Mouse (Mus musculus): Measurements from ENCODE around the gene Ndufb7. TPM values are rescaled to one million over a fixed set of nuclear protein-coding genes. Genes with fewer than 3 reads are reported as not detected.
A peak's percentile ranks its signal among the peaks of the same experiment; 100 is the strongest.

Ndufb7 gene
- polyA plus RNA-seq, 1 experiment from 2014 or later = 302 TPM

DNA sequence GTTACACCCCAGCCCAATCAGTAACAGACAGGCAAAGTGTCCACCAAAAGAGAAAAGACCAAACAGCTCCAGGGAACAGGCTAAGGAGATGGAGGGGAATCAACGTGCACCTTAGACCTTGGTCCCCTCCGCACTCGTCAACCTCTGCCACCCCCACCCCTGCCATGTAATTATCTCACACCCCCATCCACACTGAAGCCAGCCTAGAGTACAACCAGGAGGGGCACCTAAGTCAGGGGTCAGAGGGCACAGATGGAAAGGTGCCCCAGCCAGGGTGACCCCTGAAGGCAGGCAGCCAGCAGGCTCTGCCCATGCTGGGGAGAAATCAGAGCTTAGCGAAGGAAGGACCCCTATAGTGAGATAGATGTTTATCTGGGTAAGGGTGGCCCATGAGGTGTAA is 10.4 kb downstream of the Ndufb7 start:
- 48% methylated on average over 4 of the region's 4 CpGs for WGBS

DNA sequence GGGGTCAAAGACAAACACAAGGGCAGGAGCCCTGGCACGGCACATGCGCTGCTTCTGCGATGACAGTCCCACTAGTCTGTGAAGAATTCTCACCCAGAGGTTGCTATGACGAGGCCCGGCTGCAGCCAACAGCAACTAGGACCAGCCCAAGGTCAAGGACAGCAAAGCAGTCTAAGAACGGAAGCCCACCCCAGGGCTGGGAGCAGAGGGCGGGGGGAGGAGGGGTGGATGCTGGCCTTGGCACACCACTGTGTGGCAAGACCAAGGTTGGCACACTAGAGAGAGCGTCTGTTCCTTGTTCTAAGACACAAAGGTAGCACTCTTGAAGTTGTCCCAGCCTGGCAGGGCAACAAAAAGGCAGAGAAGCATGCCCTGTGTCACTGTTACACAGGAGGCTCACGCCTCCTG is 10.9 kb downstream of the Ndufb7 start:
- no peaks in the 10 kb centered on the region for H3K9me3 ChIP-seq
- H3K4me3 ChIP-seq (replicated peaks) = no peak overlapping the region
- H3K9ac ChIP-seq (replicated peaks) = no peak overlapping the region
- H3K4me1 ChIP-seq (replicated peaks) = peaks cover 46% of the 10 kb centered on the region
- 65% methylated on average over 9 of the region's 9 CpGs for WGBS
- H3K4me2 ChIP-seq = 0 out of 2 replicates have a peak overlapping the region, but pooled peaks have one; percentile 5
- peaks cover 50% of the 10 kb centered on the region for H3K36me3 ChIP-seq
- peak overlapping the region; percentile 82 for H3K27ac ChIP-seq
- no peak for ATAC-seq (ENCODE audit: insufficient number of reproducible peaks, insufficient read depth, low FRiP score, low TSS enrichment, low read depth)
- no peaks in the 10 kb centered on the region for H3K27me3 ChIP-seq

More for the DNA sequence above, 10.4 kb downstream of the Ndufb7 start:
- no peak for ATAC-seq (ENCODE audit: insufficient number of reproducible peaks, insufficient read depth, low FRiP score, low TSS enrichment, low read depth)
- Histone ChIP-seq H3K27me3 (no peaks in the 10 kb centered on the region), H3K9me3 (no peaks in the 10 kb centered on the region), H3K36me3 (peaks cover 52% of the 10 kb centered on the region), H3K27ac (peak overlapping the region; percentile 82), H3K9ac (replicated peaks) (0 out of 2 replicates have a peak overlapping the region, but pooled peaks have one; percentile 31), H3K4me2 (0 out of 2 replicates have a peak overlapping the region, but pooled peaks have one; percentile 5), H3K4me3 (replicated peaks) (no peak overlapping the region), H3K4me1 (replicated peaks) (peaks cover 42% of the 10 kb centered on the region)

DNA sequence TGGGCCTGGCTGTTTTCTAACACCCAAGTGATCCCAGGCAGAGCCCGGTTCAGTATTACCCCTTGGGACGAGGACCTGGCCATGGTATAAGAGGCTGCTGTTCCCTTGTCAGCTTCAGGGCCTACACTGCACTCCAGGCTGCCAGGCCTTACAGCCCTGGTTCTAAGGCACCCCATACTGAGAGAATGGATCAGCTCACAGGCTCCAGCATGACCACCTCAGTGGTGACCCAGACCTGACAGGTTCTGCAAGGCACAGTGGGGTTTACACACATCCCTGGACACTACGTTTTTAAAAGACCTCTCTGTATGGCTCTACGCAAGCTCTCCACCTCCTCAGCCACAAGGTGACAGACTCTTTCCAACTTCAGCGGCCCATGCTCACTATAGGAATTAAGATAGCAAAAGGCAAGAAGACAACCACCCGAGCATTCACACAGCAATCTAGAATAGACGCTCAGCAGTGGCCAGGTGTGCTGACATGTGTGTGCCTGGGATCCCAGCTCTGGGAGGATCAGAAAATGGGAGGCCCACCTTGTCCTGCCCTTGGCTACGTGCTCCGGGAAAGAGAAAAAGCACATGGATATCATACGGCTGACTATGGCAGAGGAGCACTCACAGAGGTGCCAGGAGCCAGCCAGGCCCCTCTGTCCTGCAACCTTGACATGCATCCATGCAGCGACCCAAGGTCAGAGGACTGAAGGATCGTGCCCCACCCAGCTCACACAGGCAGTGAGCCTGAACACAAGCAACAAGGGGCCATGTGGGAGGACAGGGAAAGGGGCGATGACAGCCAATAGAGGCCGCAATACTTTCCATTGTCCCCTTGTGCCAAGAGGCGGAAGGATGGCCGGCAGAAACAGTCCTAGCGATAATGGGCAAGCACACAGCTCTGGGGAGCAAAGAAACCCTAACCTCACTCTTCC is 11.9 kb downstream of the Ndufb7 start:
- ATAC-seq (ENCODE audit: insufficient number of reproducible peaks, insufficient read depth, low FRiP score, low TSS enrichment, low read depth) = no peak

DNA sequence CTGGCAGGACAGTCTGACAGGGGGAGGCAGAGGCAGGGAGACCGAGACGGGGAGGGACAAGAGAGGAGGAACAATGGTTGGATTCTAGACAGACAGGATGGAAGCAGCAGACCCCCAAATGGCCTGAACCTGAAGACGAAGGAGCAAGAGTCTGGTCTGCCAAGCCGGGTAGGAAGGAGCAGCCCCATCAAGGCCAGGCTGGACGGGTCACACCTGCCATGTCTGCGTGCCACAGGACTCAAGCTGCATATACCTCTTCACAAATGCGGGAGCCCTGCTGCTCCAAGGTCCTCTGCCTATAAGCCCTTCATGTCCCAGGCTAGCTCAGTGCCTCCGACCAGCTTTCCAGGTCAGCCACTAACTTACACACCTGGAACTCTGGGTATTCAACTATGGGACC is 13.2 kb downstream of the Ndufb7 start:
- 81% methylated on average over 8 of the region's 8 CpGs for WGBS
- H3K27ac ChIP-seq = no peak overlapping the region
- no peak overlapping the region for H3K4me2 ChIP-seq
- no peak overlapping the region for H3K9ac ChIP-seq (replicated peaks)
- peaks cover 45% of the 10 kb centered on the region for H3K4me1 ChIP-seq (replicated peaks)
- no peak for ATAC-seq (ENCODE audit: insufficient number of reproducible peaks, insufficient read depth, low FRiP score, low TSS enrichment, low read depth)
- H3K4me3 ChIP-seq (replicated peaks) = no peak overlapping the region
- peaks cover 51% of the 10 kb centered on the region for H3K36me3 ChIP-seq
- H3K9me3 ChIP-seq = no peaks in the 10 kb centered on the region
- no peaks in the 10 kb centered on the region for H3K27me3 ChIP-seq

More for the DNA sequence above, 11.9 kb downstream of the Ndufb7 start:
- Histone ChIP-seq H3K27me3 (no peaks in the 10 kb centered on the region), H3K9me3 (no peaks in the 10 kb centered on the region), H3K4me3 (replicated peaks) (no peak overlapping the region), H3K27ac (peak overlapping the region; percentile 41; the same call in 1 of the 2 replicates), H3K4me1 (replicated peaks) (peaks cover 47% of the 10 kb centered on the region), H3K9ac (replicated peaks) (no peak overlapping the region; the same call in 1 of the 2 replicates), H3K36me3 (peaks cover 48% of the 10 kb centered on the region), H3K4me2 (no peak overlapping the region)
- WGBS = 80% methylated on average over 17 of the region's 17 CpGs

DNA sequence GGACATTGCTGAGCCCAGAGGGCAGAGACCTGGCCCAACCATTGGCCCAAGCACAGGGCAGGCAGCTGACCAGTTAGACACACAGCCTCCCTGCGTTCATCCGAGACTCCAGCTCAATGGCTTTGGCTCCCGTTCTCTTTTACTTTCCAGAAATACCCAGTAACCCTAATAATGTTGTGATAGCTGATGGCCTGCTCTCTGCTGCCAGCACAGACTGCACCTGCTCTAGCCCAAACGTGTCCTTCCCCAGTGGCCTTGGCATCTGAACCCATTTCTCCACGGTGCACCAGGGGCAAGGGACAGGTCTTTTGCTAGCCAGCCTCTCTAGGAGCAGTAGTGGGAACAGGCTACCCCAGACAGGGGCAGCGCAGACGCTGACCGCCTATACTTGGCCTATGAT is 14.4 kb downstream of the Ndufb7 start:
- Histone ChIP-seq H3K4me1 (replicated peaks) (peaks cover 35% of the 10 kb centered on the region), H3K27me3 (no peaks in the 10 kb centered on the region), H3K4me2 (no peak overlapping the region), H3K9ac (replicated peaks) (no peak overlapping the region), H3K4me3 (replicated peaks) (no peak overlapping the region), H3K9me3 (no peaks in the 10 kb centered on the region), H3K27ac (no peak overlapping the region), H3K36me3 (peaks cover 53% of the 10 kb centered on the region)
- 89% methylated on average over 8 of the region's 8 CpGs for WGBS
- ATAC-seq (ENCODE audit: insufficient number of reproducible peaks, insufficient read depth, low FRiP score, low TSS enrichment, low read depth) = no peak

DNA sequence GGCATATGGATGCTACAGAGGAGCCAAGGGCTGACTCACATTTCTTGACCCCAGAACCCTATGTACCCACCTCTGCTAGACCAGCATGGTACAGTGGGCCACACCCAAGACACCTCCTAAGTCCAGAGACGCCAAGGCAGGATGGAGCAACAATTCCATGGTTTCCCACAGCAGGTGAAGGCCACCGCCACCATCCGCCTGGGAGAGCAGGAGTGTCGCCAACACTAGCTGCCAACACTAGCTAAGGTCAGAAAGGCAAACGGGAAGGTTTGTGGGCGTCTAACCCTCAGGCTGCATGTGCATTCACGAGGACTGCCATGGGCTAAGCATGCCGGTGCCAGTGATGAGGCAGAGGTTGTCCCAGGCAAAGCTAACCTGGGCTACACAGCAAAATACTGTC is 15.8 kb downstream of the Ndufb7 start:
- Histone ChIP-seq H3K9ac (replicated peaks) (no peak overlapping the region), H3K4me2 (no peak overlapping the region), H3K27ac (no peak overlapping the region), H3K36me3 (peaks cover 65% of the 10 kb centered on the region), H3K9me3 (no peaks in the 10 kb centered on the region), H3K4me1 (replicated peaks) (peaks cover 21% of the 10 kb centered on the region), H3K4me3 (replicated peaks) (no peak overlapping the region), H3K27me3 (no peaks in the 10 kb centered on the region)
- no peak for ATAC-seq (ENCODE audit: insufficient number of reproducible peaks, insufficient read depth, low FRiP score, low TSS enrichment, low read depth)
- WGBS = 92% methylated on average over 8 of the region's 8 CpGs

DNA sequence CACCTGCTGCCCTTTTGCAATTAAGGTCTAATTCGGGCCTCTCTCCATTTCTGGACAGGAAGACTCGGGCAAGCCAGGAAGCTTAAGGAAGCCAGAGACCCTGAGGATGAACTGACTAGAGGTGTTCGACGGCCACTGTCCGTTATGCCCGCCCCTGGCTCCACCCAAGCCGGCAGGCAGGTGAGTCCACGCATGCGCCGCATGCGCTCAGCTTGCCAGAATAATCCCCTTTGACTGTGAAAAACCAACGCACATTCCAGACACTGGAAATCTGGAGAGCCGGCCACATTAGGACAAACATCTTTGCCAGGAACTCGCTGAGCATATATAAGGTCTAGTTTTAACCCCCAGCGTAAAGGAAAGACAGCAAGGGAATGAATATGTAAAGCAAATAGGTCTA is 16.8 kb downstream of the Ndufb7 start:
- no peak overlapping the region for H3K4me3 ChIP-seq (replicated peaks)
- WGBS = 90% methylated on average over 15 of the region's 15 CpGs
- H3K4me2 ChIP-seq = no peak overlapping the region
- H3K9me3 ChIP-seq = no peaks in the 10 kb centered on the region
- no peak for ATAC-seq (ENCODE audit: insufficient number of reproducible peaks, insufficient read depth, low FRiP score, low TSS enrichment, low read depth)
- no peak overlapping the region for H3K9ac ChIP-seq (replicated peaks)
- H3K36me3 ChIP-seq = peaks cover 71% of the 10 kb centered on the region
- H3K4me1 ChIP-seq (replicated peaks) = peaks cover 13% of the 10 kb centered on the region
- no peak overlapping the region for H3K27ac ChIP-seq
- no peaks in the 10 kb centered on the region for H3K27me3 ChIP-seq

DNA sequence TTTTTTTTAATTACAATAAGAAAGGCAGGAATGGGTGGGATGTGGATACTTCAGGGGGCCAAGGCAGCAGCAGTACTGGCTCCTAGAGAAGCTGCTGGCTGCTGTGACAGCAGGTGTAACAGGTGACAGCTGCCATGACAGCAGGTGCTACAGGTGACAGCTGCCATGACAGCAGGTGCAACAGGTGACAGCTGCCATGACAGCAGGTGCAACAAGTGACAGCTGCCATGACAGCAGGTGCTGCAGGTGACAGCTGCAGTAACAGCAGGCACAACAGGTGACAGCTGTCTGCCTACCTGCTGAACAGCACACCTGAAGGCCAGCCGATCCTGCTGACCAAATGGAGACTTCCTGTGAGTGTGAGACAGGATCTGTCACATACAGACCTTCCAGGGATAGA is 18.3 kb downstream of the Ndufb7 start:
- H3K4me3 ChIP-seq (replicated peaks) = no peak overlapping the region
- no peaks in the 10 kb centered on the region for H3K9me3 ChIP-seq
- H3K27me3 ChIP-seq = no peaks in the 10 kb centered on the region
- H3K4me2 ChIP-seq = no peak overlapping the region
- H3K4me1 ChIP-seq (replicated peaks) = peaks cover 10% of the 10 kb centered on the region; the same call in 1 of the 2 replicates
- 88% methylated on average over 1 of the region's 1 CpGs for WGBS
- no peak overlapping the region for H3K9ac ChIP-seq (replicated peaks)
- H3K36me3 ChIP-seq = peaks cover 78% of the 10 kb centered on the region
- H3K27ac ChIP-seq = no peak overlapping the region
- no peak for ATAC-seq (ENCODE audit: insufficient number of reproducible peaks, insufficient read depth, low FRiP score, low TSS enrichment, low read depth)

DNA sequence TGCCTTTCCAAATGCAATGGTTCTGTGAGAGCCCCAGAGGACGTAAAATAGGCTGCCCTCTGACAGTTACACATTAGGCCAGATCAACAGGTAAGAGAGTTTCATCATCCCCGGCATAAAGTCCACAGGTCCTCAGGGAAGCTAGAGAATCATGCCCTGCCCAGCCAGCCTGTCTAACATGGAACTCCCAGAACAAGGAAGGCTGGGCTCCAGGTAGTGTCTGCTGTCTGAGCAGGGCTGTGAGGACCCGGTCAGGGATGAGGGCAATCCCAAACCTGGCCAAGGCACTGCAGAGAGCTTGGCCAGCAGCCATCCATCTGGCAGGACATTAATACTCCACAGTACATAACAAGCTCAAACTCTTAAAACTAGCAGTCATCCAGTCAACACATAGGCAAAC is 18.9 kb downstream of the Ndufb7 start:
- Histone ChIP-seq H3K27ac (no peak overlapping the region), H3K9me3 (no peaks in the 10 kb centered on the region), H3K36me3 (peaks cover 78% of the 10 kb centered on the region), H3K4me1 (replicated peaks) (peaks cover 10% of the 10 kb centered on the region; the same call in 1 of the 2 replicates), H3K4me2 (no peak overlapping the region), H3K27me3 (no peaks in the 10 kb centered on the region), H3K4me3 (replicated peaks) (no peak overlapping the region), H3K9ac (replicated peaks) (no peak overlapping the region)
- ATAC-seq (ENCODE audit: insufficient number of reproducible peaks, insufficient read depth, low FRiP score, low TSS enrichment, low read depth) = no peak
- WGBS = 85% methylated on average over 3 of the region's 3 CpGs

DNA sequence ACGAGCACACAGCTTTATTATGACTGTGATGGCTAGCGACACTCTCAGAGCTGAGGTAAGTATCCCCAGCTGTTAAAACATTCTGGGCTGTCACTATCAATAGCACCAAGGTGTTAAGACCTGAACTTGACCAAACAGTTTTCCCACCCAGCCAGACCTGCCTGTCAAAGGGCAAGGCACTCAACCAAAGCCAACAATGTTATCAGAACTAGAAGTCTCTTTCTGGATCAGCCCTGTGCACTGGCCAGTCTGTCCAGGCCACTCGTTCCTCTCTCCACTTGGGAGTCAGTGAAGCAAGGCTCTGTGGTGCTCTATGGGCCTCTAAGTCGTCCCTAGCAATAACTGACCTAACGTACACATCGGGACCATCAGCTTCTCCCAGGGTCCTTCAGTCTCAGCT is 21.2 kb downstream of the Ndufb7 start:
- Histone ChIP-seq H3K4me1 (replicated peaks) (peaks cover 22% of the 10 kb centered on the region), H3K27ac (no peak overlapping the region), H3K27me3 (no peaks in the 10 kb centered on the region), H3K36me3 (peaks cover 78% of the 10 kb centered on the region), H3K4me3 (replicated peaks) (no peak overlapping the region), H3K9ac (replicated peaks) (no peak overlapping the region), H3K4me2 (no peak overlapping the region), H3K9me3 (no peaks in the 10 kb centered on the region)
- WGBS = 74% methylated on average over 6 of the region's 6 CpGs
- no peak for ATAC-seq (ENCODE audit: insufficient number of reproducible peaks, insufficient read depth, low FRiP score, low TSS enrichment, low read depth)

DNA sequence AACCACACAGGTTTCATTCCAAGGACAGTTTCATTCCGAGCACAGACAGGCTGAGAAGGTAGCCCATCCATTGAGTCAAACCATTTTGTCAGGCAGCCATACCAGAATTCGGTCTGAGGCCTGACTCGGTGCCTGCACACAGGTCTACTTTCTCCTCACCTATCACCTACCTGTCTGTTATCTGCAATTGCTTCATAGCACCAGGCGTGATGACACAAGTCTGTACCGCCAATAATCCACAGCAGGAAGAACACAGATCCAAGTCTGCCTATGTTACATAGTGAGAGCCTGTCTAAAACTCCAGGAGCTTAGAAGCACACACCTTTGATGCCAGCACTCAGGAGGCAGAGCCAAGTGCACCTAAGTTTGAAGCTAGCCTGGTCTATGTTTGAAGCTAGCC is 22.4 kb downstream of the Ndufb7 start:
- no peak for ATAC-seq (ENCODE audit: insufficient number of reproducible peaks, insufficient read depth, low FRiP score, low TSS enrichment, low read depth)
- H3K4me3 ChIP-seq (replicated peaks) = no peak overlapping the region
- 92% methylated on average over 5 of the region's 5 CpGs for WGBS
- no peak overlapping the region for H3K9ac ChIP-seq (replicated peaks)
- H3K36me3 ChIP-seq = peaks cover 66% of the 10 kb centered on the region
- H3K4me2 ChIP-seq = no peak overlapping the region
- no peak overlapping the region for H3K27ac ChIP-seq
- H3K4me1 ChIP-seq (replicated peaks) = peaks cover 30% of the 10 kb centered on the region
- no peaks in the 10 kb centered on the region for H3K27me3 ChIP-seq
- H3K9me3 ChIP-seq = no peaks in the 10 kb centered on the region
